Mouse (Mus musculus) neural tube, embryonic 14.5 days (tissue): ENCODE measurements at regions not wholly inside any gene's neighbourhood (a gene's known extent, or its start where the extent isn't known, plus 50 kb on each side); places are given as distances from the start of the nearest gene placed in this dataset.
"Not testable (repeated sequence)": the region's sequence is repeated elsewhere in the genome, so short reads cannot be mapped to it uniquely, and the experiment has no call there.

Source experiments
- ATAC-seq: fragments of 200-750 bp; cut with Nextera tagmentation; 2 replicates; pipeline ENCODE4 v1.8.0; 2017; ENCODE audit warnings: low read depth, mild to moderate bottlenecking, moderate TSS enrichment, moderate library complexity
- H3K27ac ChIP-seq: fragments of 300-500 bp; sonication (generic); 2 replicates; pipeline ENCODE4 v1.5.1; 2014; ENCODE audit warnings: low read depth, mild to moderate bottlenecking, control low read depth, low read length, moderate library complexity, mixed read lengths
- H3K27me3 ChIP-seq: fragments of 300-500 bp; sonication (generic); 2 replicates; pipeline ENCODE4 v1.6.1; 2014; ENCODE audit warnings: low read length; ENCODE audit not compliant: control insufficient read depth, insufficient read depth
- H3K36me3 ChIP-seq: fragments of 300-500 bp; sonication (generic); 2 replicates; pipeline ENCODE4 v1.6.1; 2014; ENCODE audit warnings: low read length, mixed read lengths; ENCODE audit not compliant: control insufficient read depth, insufficient read depth
- H3K4me1 ChIP-seq: fragments of 300-500 bp; sonication (generic); 2 replicates; pipeline ENCODE4 v1.6.1; 2014; ENCODE audit warnings: low read length; ENCODE audit not compliant: control insufficient read depth, insufficient read depth
- H3K4me2 ChIP-seq: fragments of 300-500 bp; sonication (generic); 2 replicates; pipeline ENCODE4 v1.6.1; 2014; ENCODE audit warnings: mild to moderate bottlenecking, low read depth, low read length, control low read depth
- H3K4me3 ChIP-seq: fragments of 300-500 bp; sonication (generic); 2 replicates; pipeline ENCODE4 v1.5.1; 2014; ENCODE audit warnings: low read depth, low read length, control low read depth, mixed read lengths
- H3K9ac ChIP-seq: fragments of 300-500 bp; sonication (generic); replicated peaks from 2 replicates; pipeline ENCODE4 v1.6.1; 2014; ENCODE audit warnings: low read depth, mild to moderate bottlenecking, control low read depth, low read length, mixed read lengths
- H3K9me3 ChIP-seq: fragments of 300-500 bp; sonication (generic); 2 replicates; pipeline ENCODE4 v1.6.1; 2016; ENCODE audit warnings: low read length; ENCODE audit not compliant: control insufficient read depth
- WGBS: fragments of 180-500 bp; shearing (Covaris S2); extraction: QIAGEN DNeasy Blood & Tissue Kit; methylation state at CpG from one replicate; pipeline ENCODE4 v1.1.7; 2014; 5-methylcytosine and 5-hydroxymethylcytosine counted together

GRCm38 (mm10) chr7:111869337-111869736, 89.6 kb upstream of the Galnt18 start:
- WGBS: 91% methylated on average over 6 of the region's 6 CpGs
- Histone ChIP-seq H3K4me3 (no peak overlapping the region), H3K9me3 (no peaks in the 10 kb centered on the region), H3K36me3 (no peaks in the 10 kb centered on the region), H3K4me1 (no peaks in the 10 kb centered on the region), H3K27ac (no peak overlapping the region), H3K27me3 (no peaks in the 10 kb centered on the region), H3K9ac (no peak overlapping the region), H3K4me2 (no peak overlapping the region)
- ATAC-seq: no peak

GRCm38 (mm10) chr7:111863035-111863434, 83.3 kb upstream of the Galnt18 start:
- no peak overlapping the region for H3K9ac ChIP-seq
- H3K4me2 ChIP-seq: no peak overlapping the region
- no peak overlapping the region for H3K27ac ChIP-seq
- WGBS: 66% methylated on average over 8 of the region's 8 CpGs
- no peak overlapping the region for H3K4me3 ChIP-seq
- H3K27me3 ChIP-seq: no peaks in the 10 kb centered on the region
- ATAC-seq: no peak
- no peaks in the 10 kb centered on the region for H3K9me3 ChIP-seq
- H3K36me3 ChIP-seq: no peaks in the 10 kb centered on the region
- H3K4me1 ChIP-seq: no peaks in the 10 kb centered on the region

- not testable (repeated sequence) for H3K9me3 ChIP-seq, H3K27ac ChIP-seq, H3K4me2 ChIP-seq, H3K4me1 ChIP-seq, H3K9ac ChIP-seq, ATAC-seq, H3K27me3 ChIP-seq, H3K4me3 ChIP-seq, H3K36me3 ChIP-seq
- 89% methylated on average over 8 of the region's 8 CpGs for WGBS
Measured at GRCm38 (mm10) chr7:111858291-111858690, 78.5 kb upstream of the Galnt18 start.

- 39% methylated on average over 5 of the region's 5 CpGs for WGBS
- ATAC-seq: no peak
- no peaks in the 10 kb centered on the region for H3K27me3 ChIP-seq
Measured at GRCm38 (mm10) chr7:111856977-111857376, 77.2 kb upstream of the Galnt18 start.

GRCm38 (mm10) chr7:111855309-111855708, 75.5 kb upstream of the Galnt18 start:
- 41% methylated on average over 3 of the region's 3 CpGs for WGBS
- H3K4me2 ChIP-seq: no peak overlapping the region
- no peak overlapping the region for H3K9ac ChIP-seq
- no peak for ATAC-seq
- H3K4me1 ChIP-seq: no peaks in the 10 kb centered on the region
- no peaks in the 10 kb centered on the region for H3K36me3 ChIP-seq
- no peak overlapping the region for H3K4me3 ChIP-seq
- H3K27ac ChIP-seq: no peak overlapping the region
- no peaks in the 10 kb centered on the region for H3K9me3 ChIP-seq
- no peaks in the 10 kb centered on the region for H3K27me3 ChIP-seq

More at GRCm38 (mm10) chr7:111856977-111857376, 77.2 kb upstream of the Galnt18 start:
- Histone ChIP-seq H3K9ac (no peak overlapping the region), H3K36me3 (no peaks in the 10 kb centered on the region), H3K9me3 (no peaks in the 10 kb centered on the region), H3K4me2 (no peak overlapping the region), H3K4me3 (no peak overlapping the region), H3K4me1 (no peaks in the 10 kb centered on the region), H3K27ac (no peak overlapping the region)

GRCm38 (mm10) chr7:111846417-111846816, 66.6 kb upstream of the Galnt18 start:
- 16% methylated on average over 1 of the region's 1 CpGs for WGBS

GRCm38 (mm10) chr7:111843715-111844114, 63.9 kb upstream of the Galnt18 start:
- Histone ChIP-seq H3K36me3 (no peaks in the 10 kb centered on the region), H3K27me3 (no peaks in the 10 kb centered on the region), H3K9me3 (no peaks in the 10 kb centered on the region), H3K4me2 (no peak overlapping the region), H3K9ac (no peak overlapping the region), H3K4me1 (no peaks in the 10 kb centered on the region), H3K4me3 (no peak overlapping the region), H3K27ac (no peak overlapping the region)
- no peak for ATAC-seq
- 92% methylated on average over 4 of the region's 4 CpGs for WGBS

More at GRCm38 (mm10) chr7:111846417-111846816, 66.6 kb upstream of the Galnt18 start:
- H3K9me3 ChIP-seq: no peaks in the 10 kb centered on the region
- H3K4me2 ChIP-seq: no peak overlapping the region
- no peaks in the 10 kb centered on the region for H3K27me3 ChIP-seq
- no peaks in the 10 kb centered on the region for H3K4me1 ChIP-seq
- no peak for ATAC-seq
- no peaks in the 10 kb centered on the region for H3K36me3 ChIP-seq
- H3K27ac ChIP-seq: no peak overlapping the region
- H3K4me3 ChIP-seq: no peak overlapping the region
- H3K9ac ChIP-seq: no peak overlapping the region

- H3K27ac ChIP-seq: no peak overlapping the region
- no peaks in the 10 kb centered on the region for H3K27me3 ChIP-seq
- no peak overlapping the region for H3K9ac ChIP-seq
- WGBS: 78% methylated on average over 1 of the region's 1 CpGs
- no peak for ATAC-seq
- no peaks in the 10 kb centered on the region for H3K4me1 ChIP-seq
- H3K4me3 ChIP-seq: no peak overlapping the region
- H3K36me3 ChIP-seq: no peaks in the 10 kb centered on the region
- H3K9me3 ChIP-seq: no peaks in the 10 kb centered on the region
- no peak overlapping the region for H3K4me2 ChIP-seq
Measured at GRCm38 (mm10) chr7:111840826-111841225, 61.0 kb upstream of the Galnt18 start.

GRCm38 (mm10) chr7:111838162-111838561, 58.4 kb upstream of the Galnt18 start:
- no peak for ATAC-seq
- H3K4me1 ChIP-seq: no peaks in the 10 kb centered on the region
- no peak overlapping the region for H3K27ac ChIP-seq
- 82% methylated on average over 3 of the region's 3 CpGs for WGBS
- no peaks in the 10 kb centered on the region for H3K27me3 ChIP-seq
- H3K9ac ChIP-seq: no peak overlapping the region
- no peak overlapping the region for H3K4me3 ChIP-seq
- no peaks in the 10 kb centered on the region for H3K9me3 ChIP-seq
- no peaks in the 10 kb centered on the region for H3K36me3 ChIP-seq
- H3K4me2 ChIP-seq: no peak overlapping the region

- H3K36me3 ChIP-seq, ATAC-seq, H3K9ac ChIP-seq, H3K4me3 ChIP-seq, H3K27me3 ChIP-seq, H3K27ac ChIP-seq, H3K4me1 ChIP-seq, H3K9me3 ChIP-seq, H3K4me2 ChIP-seq: not testable (repeated sequence)
Measured at GRCm38 (mm10) chr7:111834356-111834755, 54.6 kb upstream of the Galnt18 start.
